Mouse (Mus musculus): ENCODE measurements around the gene Lrig3.

DNA sequence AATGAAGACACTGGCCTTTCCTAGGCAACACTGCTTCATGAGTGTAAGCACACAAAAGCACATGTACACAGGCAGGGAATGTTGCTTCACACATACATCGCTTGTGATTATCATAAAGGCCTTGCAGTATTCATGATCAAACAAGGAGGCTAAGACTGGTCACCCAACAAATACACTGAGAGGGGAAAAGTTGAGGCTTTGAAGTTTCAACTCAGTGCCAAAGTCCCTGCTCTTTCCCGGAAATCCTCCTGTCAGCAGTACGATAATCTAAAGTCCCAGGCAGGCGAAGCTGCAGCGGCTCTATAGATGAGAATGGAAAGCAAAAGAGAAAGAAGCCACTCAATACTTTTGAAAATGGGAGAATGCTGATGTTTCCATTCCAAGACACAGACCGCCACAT, 32.6 kb upstream of the Lrig3 start:
- TF ChIP-seq CHD2 (IDR thresholded peaks at IDR 0.05; ENCODE audit: low read depth, low read length), result no peak
- no peak for TF ChIP-seq HCFC1 (IDR thresholded peaks at IDR 0.05; ENCODE audit: borderline replicate concordance, insufficient read depth, low read length)
- no peak for TF ChIP-seq ZNF384 (IDR thresholded peaks at IDR 0.05; ENCODE audit: low read depth, low read length)
